Mouse (Mus musculus) liver, postnatal 0 days (tissue): ENCODE data around the gene Polr1d.

ENCODE experiments used
- CTCF ChIP-seq: sonication (generic); IDR thresholded peaks from 2 replicates; pipeline ENCODE4 v1.5.1; 2016; ENCODE audit warnings: antibody characterized with exemption, low read depth
- EP300 ChIP-seq: IDR thresholded peaks from 2 replicates; pipeline ENCODE4 v1.6.1; 2016; ENCODE audit warnings: antibody characterized with exemption, low read depth, mild to moderate bottlenecking

- no peak for TF ChIP-seq CTCF
- no peak for TF ChIP-seq EP300
These were observed 37.9 kb downstream of the Polr1d start for GRCm38 (mm10) chr5:147114738-147115137.
